Mouse (Mus musculus): ENCODE results near the gene Itsn2. TPM values are rescaled to one million over a fixed set of nuclear protein-coding genes. Genes with fewer than 3 reads are reported as not detected.
"Not testable (repeated sequence)": the region's sequence is repeated elsewhere in the genome, so short reads cannot be mapped to it uniquely, and the experiment has no call there.

Gene Itsn2
- polyA plus RNA-seq, 1 experiment from 2014 or later: 19.4 TPM

DNA sequence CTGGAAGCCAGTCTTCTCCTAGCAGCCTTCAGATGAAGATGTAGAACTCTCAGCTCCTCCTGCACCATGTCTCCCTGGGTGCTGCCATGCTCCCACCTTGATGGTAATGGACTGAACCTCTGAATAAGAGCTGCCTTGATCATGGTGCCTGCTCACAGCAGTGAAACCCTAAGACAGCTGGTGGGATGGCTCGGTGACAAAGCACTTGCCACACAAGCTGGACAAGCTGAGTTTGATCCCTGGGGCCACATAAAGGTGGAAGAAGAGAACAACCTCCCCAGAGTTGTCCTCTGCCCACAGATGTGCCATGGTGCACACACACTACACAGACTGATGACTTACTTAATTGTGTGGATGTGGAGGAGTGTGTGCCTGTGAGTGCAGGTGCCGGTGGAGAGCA is 95.9 kb downstream of the Itsn2 start:
- Histone ChIP-seq H3K9ac (ENCODE audit: low read depth, low read length) (no peak overlapping the region), H3K4me3 (ENCODE audit: low read depth, low read length) (no peak overlapping the region), H3K36me3 (ENCODE audit: control insufficient read depth, insufficient read depth, low read length) (no peaks in the 10 kb centered on the region), H3K9me3 (replicated peaks; ENCODE audit: control insufficient read depth, low read length, poor library complexity, severe bottlenecking) (no peaks in the 10 kb centered on the region), H3K4me2 (ENCODE audit: low read length) (no peak overlapping the region), H3K4me1 (ENCODE audit: control insufficient read depth, insufficient read depth, low read length) (no peaks in the 10 kb centered on the region), H3K27me3 (ENCODE audit: control insufficient read depth, insufficient read depth, low read depth, low read length) (no peaks in the 10 kb centered on the region), H3K27ac (ENCODE audit: low read length) (no peak overlapping the region)
- WGBS: 91% methylated on average over 2 of the region's 2 CpGs
- no peak for ATAC-seq

DNA sequence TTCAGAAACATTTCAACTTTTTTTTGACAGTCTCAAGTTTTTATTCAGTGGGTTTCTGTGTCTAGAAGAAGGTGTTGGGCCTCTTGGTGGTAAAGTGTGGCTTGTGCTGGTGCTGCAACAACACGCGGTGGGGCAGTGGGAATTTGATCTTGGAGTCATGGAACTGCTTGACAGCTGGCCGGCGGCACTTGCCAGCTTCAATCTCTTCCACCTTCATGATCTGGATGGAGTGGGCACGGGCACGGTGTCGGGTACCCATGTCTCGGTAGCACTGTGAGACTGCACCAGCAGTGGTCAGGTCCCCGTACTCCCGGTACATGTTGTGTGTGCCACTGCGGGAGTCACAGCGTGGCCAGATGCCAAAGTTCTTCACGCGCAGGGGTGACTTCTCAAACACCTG is 96.9 kb downstream of the Itsn2 start:
- Histone ChIP-seq H3K9me3 (replicated peaks; ENCODE audit: control insufficient read depth, low read length, poor library complexity, severe bottlenecking) (no peaks in the 10 kb centered on the region), H3K4me2 (ENCODE audit: low read length) (no peak overlapping the region), H3K27me3 (ENCODE audit: control insufficient read depth, insufficient read depth, low read depth, low read length) (no peaks in the 10 kb centered on the region), H3K4me3 (ENCODE audit: low read depth, low read length) (no peak overlapping the region), H3K4me1 (ENCODE audit: control insufficient read depth, insufficient read depth, low read length) (no peaks in the 10 kb centered on the region), H3K27ac (ENCODE audit: low read length) (no peak overlapping the region), H3K9ac (ENCODE audit: low read depth, low read length) (no peak overlapping the region), H3K36me3 (ENCODE audit: control insufficient read depth, insufficient read depth, low read length) (no peaks in the 10 kb centered on the region)
- ATAC-seq: no peak
- 93% methylated on average over 14 of the region's 14 CpGs for WGBS

DNA sequence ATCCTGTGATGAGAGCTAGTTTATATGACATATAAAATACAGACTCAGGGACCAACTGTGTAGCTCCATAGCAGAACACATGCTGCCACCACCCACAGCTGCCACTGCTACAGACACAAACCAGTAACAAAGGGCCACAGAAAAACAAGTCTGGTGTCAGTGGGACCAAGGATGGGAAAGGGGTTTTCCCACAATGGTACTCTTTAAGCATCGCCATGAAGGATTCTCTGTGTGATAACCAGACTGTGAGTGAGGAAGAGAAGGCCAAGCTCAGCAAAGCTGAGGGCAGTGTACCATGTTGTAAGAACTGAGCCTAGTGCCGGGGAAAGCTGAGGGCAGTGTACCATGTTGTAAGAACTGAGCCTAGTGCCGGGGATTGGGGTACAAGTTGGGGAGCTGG is 98.8 kb downstream of the Itsn2 start:
- ATAC-seq: no peak

GRCm38 (mm10) chr12:4694534-4694933 is 102.1 kb downstream of the Itsn2 start:
- H3K4me1 ChIP-seq (ENCODE audit: control insufficient read depth, insufficient read depth, low read length): no peaks in the 10 kb centered on the region
- H3K36me3 ChIP-seq (ENCODE audit: control insufficient read depth, insufficient read depth, low read length): peaks cover 7% of the 10 kb centered on the region
- H3K4me3 ChIP-seq (ENCODE audit: low read depth, low read length): no peak overlapping the region
- no peak overlapping the region for H3K9ac ChIP-seq (ENCODE audit: low read depth, low read length)
- WGBS: 81% methylated on average over 1 of the region's 1 CpGs
- no peak for ATAC-seq
- H3K4me2 ChIP-seq (ENCODE audit: low read length): no peak overlapping the region
- no peak overlapping the region for H3K27ac ChIP-seq (ENCODE audit: low read length)
- H3K9me3 ChIP-seq (replicated peaks; ENCODE audit: control insufficient read depth, low read length, poor library complexity, severe bottlenecking): no peaks in the 10 kb centered on the region
- no peaks in the 10 kb centered on the region for H3K27me3 ChIP-seq (ENCODE audit: control insufficient read depth, insufficient read depth, low read depth, low read length)

More for the DNA sequence above, 98.8 kb downstream of the Itsn2 start:
- Histone ChIP-seq H3K27ac (ENCODE audit: low read length) (no peak overlapping the region), H3K36me3 (ENCODE audit: control insufficient read depth, insufficient read depth, low read length) (no peaks in the 10 kb centered on the region), H3K4me3 (ENCODE audit: low read depth, low read length) (no peak overlapping the region), H3K9me3 (replicated peaks; ENCODE audit: control insufficient read depth, low read length, poor library complexity, severe bottlenecking) (no peaks in the 10 kb centered on the region), H3K27me3 (ENCODE audit: control insufficient read depth, insufficient read depth, low read depth, low read length) (no peaks in the 10 kb centered on the region), H3K4me1 (ENCODE audit: control insufficient read depth, insufficient read depth, low read length) (no peaks in the 10 kb centered on the region), H3K9ac (ENCODE audit: low read depth, low read length) (no peak overlapping the region), H3K4me2 (ENCODE audit: low read length) (no peak overlapping the region)
- 85% methylated on average over 3 of the region's 3 CpGs for WGBS

DNA sequence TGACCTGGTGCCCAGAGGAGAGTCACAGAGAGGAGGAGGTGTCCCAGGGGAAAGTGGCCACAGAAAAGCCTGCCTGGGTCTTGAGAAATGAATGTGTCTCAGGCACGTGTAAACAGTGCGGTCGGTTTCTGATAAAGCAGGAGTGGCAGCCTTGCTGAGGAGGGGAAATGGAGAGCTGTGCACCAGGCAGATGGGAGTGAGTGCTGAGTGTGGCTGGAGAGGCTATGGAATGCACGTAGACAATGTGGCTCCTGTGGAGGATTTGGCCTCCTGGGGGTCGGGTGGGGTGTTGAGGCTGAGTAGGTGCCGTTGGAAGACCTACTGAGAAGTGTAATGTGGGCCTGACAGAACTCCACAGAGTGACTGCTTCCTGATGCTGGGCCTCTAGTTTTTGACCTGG is 113.2 kb downstream of the Itsn2 start:
- not testable (repeated sequence) for ATAC-seq; H3K27me3 ChIP-seq (ENCODE audit: control insufficient read depth, insufficient read depth, low read depth, low read length); H3K4me3 ChIP-seq (ENCODE audit: low read depth, low read length); H3K27ac ChIP-seq (ENCODE audit: low read length); H3K4me1 ChIP-seq (ENCODE audit: control insufficient read depth, insufficient read depth, low read length); H3K4me2 ChIP-seq (ENCODE audit: low read length); H3K9ac ChIP-seq (ENCODE audit: low read depth, low read length); H3K9me3 ChIP-seq (replicated peaks; ENCODE audit: control insufficient read depth, low read length, poor library complexity, severe bottlenecking)
- WGBS: 68% methylated on average over 6 of the region's 6 CpGs
- H3K36me3 ChIP-seq (ENCODE audit: control insufficient read depth, insufficient read depth, low read length): peaks cover 14% of the 10 kb centered on the region

DNA sequence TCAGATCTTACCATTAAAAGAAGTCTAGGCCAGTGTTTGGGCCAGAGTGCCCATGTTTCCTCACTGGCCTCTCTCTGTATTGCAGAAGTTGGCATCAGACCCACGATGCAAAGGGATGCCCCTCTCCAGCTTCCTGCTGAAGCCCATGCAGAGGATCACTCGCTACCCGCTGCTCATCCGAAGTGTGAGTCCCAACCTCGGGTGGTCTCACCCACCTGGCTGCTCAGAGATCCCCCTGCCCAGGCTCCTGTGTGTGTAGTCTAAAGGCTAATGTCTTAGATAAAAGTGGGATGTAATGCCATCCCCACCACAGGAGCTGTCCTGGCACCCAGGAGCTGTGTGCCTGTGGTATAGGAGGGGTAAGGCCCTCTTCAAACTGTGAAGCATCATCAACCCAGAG is 113.7 kb downstream of the Itsn2 start:
- no peak overlapping the region for H3K4me3 ChIP-seq (ENCODE audit: low read depth, low read length)
- no peaks in the 10 kb centered on the region for H3K27me3 ChIP-seq (ENCODE audit: control insufficient read depth, insufficient read depth, low read depth, low read length)
- H3K4me1 ChIP-seq (ENCODE audit: control insufficient read depth, insufficient read depth, low read length): no peaks in the 10 kb centered on the region
- 96% methylated on average over 5 of the region's 5 CpGs for WGBS
- H3K9me3 ChIP-seq (replicated peaks; ENCODE audit: control insufficient read depth, low read length, poor library complexity, severe bottlenecking): no peaks in the 10 kb centered on the region
- ATAC-seq: no peak
- H3K4me2 ChIP-seq (ENCODE audit: low read length): no peak overlapping the region
- no peak overlapping the region for H3K27ac ChIP-seq (ENCODE audit: low read length)
- H3K9ac ChIP-seq (ENCODE audit: low read depth, low read length): no peak overlapping the region
- peaks cover 14% of the 10 kb centered on the region for H3K36me3 ChIP-seq (ENCODE audit: control insufficient read depth, insufficient read depth, low read length)

DNA sequence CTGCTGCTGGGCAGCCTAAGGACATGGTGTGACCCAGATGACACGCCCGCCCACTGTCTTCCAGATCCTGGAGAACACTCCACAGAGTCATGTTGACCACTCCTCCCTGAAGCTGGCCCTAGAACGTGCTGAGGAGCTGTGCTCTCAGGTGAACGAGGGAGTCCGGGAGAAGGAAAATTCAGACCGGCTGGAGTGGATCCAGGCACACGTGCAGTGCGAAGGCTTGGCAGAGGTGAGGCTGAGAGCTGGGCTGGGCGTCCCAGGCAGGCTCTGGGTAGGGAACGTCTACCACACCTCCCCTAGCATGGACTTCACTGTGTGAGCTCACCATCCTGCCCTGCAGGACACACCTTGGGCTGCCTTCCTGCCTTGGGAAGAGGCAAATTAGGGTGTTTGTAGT is 114.5 kb downstream of the Itsn2 start:
- Histone ChIP-seq H3K4me2 (ENCODE audit: low read length) (no peak overlapping the region), H3K36me3 (ENCODE audit: control insufficient read depth, insufficient read depth, low read length) (peaks cover 12% of the 10 kb centered on the region), H3K4me3 (ENCODE audit: low read depth, low read length) (no peak overlapping the region), H3K4me1 (ENCODE audit: control insufficient read depth, insufficient read depth, low read length) (no peaks in the 10 kb centered on the region), H3K27me3 (ENCODE audit: control insufficient read depth, insufficient read depth, low read depth, low read length) (no peaks in the 10 kb centered on the region), H3K27ac (ENCODE audit: low read length) (no peak overlapping the region), H3K9me3 (replicated peaks; ENCODE audit: control insufficient read depth, low read length, poor library complexity, severe bottlenecking) (no peaks in the 10 kb centered on the region), H3K9ac (ENCODE audit: low read depth, low read length) (no peak overlapping the region)
- WGBS: 90% methylated on average over 10 of the region's 10 CpGs
- no peak for ATAC-seq

- H3K4me2 ChIP-seq (ENCODE audit: low read length): no peak overlapping the region
- H3K9me3 ChIP-seq (replicated peaks; ENCODE audit: control insufficient read depth, low read length, poor library complexity, severe bottlenecking): no peaks in the 10 kb centered on the region
- ATAC-seq: no peak
- no peak overlapping the region for H3K4me3 ChIP-seq (ENCODE audit: low read depth, low read length)
- H3K27me3 ChIP-seq (ENCODE audit: control insufficient read depth, insufficient read depth, low read depth, low read length): no peaks in the 10 kb centered on the region
- peaks cover 18% of the 10 kb centered on the region for H3K36me3 ChIP-seq (ENCODE audit: control insufficient read depth, insufficient read depth, low read length)
- H3K9ac ChIP-seq (ENCODE audit: low read depth, low read length): no peak overlapping the region
- 96% methylated on average over 14 of the region's 14 CpGs for WGBS
- no peak overlapping the region for H3K27ac ChIP-seq (ENCODE audit: low read length)
- no peaks in the 10 kb centered on the region for H3K4me1 ChIP-seq (ENCODE audit: control insufficient read depth, insufficient read depth, low read length)
These were observed 115.1 kb downstream of the Itsn2 start for GRCm38 (mm10) chr12:4707488-4708017.

DNA sequence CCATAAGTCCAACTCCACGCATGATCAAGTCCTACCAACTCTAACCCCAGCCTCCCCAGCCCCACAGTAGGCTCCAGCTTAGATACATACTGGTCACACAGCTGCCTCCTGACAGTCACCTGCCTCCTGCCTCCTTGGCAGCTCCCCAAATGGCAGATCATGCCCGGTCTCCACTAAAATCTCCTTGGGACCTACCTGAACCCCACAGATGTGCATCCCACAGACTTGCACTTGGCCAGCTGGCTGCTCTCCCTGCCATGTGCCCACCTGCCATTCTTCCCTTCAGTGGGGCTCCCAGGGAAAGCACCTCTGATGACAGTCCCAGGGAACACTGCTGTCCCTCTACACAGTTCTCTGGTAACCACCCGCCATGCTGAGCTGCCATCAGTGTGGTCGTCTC is 115.9 kb downstream of the Itsn2 start:
- WGBS: 87% methylated on average over 4 of the region's 4 CpGs
- no peaks in the 10 kb centered on the region for H3K4me1 ChIP-seq (ENCODE audit: control insufficient read depth, insufficient read depth, low read length)
- H3K27ac ChIP-seq (ENCODE audit: low read length): no peak overlapping the region
- H3K4me2 ChIP-seq (ENCODE audit: low read length): no peak overlapping the region
- H3K9me3 ChIP-seq (replicated peaks; ENCODE audit: control insufficient read depth, low read length, poor library complexity, severe bottlenecking): no peaks in the 10 kb centered on the region
- H3K27me3 ChIP-seq (ENCODE audit: control insufficient read depth, insufficient read depth, low read depth, low read length): no peaks in the 10 kb centered on the region
- no peak overlapping the region for H3K4me3 ChIP-seq (ENCODE audit: low read depth, low read length)
- no peak for ATAC-seq
- peaks cover 22% of the 10 kb centered on the region for H3K36me3 ChIP-seq (ENCODE audit: control insufficient read depth, insufficient read depth, low read length)
- no peak overlapping the region for H3K9ac ChIP-seq (ENCODE audit: low read depth, low read length)
